Mouse (Mus musculus) lung, postnatal 4 days (tissue): Measurements from ENCODE around the gene Cd3eap.

Experiments
- DNase-seq, 2 experiments: peaks; one replicate each; pipeline ENCODE4 v3.0.0; 2021

Cd3eap gene

GRCm38 (mm10) chr7:19361720-19362119 lies 2.4 kb upstream of the Cd3eap start:
- DNase-seq = peak; percentile 77 to 84

DNA sequence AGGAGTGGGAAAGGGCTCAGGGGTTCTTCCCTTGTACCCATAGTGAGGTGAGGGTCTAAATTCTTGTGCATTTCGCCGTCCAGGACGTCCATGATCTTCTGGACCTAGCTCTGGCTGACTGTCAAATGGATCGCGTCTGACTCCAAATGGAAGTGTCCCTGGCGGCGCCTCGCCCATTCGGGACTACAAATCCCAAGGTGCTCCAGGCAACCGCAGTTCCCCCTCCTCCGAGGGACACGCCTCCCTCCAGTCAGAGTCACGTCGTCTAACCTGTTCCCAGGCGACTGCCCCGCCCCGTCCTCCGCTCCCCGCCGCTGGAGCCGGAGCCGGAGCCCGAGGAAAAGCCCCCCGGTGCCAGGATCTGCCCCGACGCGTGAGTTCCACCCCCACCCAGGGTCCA lies 1.7 kb upstream of the Cd3eap start:
- DNase-seq = peak; percentile 92 to 94

DNA sequence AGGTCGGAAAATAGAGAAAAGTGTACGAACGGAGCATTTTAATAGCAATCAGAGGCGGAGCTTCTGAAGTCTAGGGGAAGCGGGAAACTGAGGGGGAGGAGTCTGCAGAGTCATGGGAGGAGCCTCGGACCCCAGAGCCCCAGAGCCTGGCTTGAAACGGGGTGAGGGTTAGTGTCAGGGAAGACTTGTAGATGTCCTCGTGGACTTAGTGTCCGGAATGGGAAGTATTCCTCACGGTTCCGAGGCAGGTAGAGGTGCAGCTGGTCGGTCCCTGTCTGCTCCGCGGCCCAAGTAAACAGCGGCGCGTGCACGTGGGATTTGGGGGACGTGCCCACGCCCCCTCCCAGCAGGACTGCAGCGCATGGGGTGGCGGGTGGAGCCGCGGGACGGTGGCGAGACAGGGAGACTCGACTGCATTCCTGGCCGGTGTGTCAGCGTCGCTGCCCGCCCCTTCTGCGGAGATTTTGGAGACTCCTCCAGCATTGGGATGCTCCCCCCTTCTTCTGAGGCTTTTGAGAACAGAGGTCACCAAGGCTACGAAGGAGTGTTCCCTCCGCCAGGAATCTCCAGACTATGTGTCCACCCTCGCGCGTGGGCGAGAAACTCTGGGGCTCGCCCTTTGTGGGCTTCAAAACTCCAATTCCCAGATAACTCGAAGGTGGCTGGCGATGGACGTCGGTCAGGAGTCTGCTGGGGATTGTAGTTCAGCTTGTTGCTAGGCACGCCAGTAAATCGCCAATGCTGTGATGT lies 784 bp upstream of the Cd3eap start:
- peak; percentile 79 to 84 for DNase-seq

DNA sequence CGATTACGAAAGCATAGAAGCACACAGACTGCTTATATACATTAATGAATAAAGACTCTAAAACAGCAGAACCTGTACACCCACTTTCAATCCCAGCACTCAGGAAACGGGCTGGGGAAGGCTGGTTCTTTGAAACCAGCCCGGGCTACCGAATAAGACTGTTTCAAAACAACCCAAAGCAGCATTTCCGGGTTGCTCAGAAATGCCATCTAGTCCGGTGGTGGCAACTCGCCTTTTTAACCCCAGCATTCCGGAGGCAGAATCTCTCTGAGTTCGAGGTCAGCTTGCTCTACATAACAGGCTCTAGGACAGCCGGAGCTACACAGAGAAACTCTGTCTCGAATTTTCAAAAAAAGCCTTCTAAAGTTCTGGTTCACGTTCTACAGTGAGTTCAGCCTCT lies 649 bp downstream of the Cd3eap start:
- no peak for DNase-seq

DNA sequence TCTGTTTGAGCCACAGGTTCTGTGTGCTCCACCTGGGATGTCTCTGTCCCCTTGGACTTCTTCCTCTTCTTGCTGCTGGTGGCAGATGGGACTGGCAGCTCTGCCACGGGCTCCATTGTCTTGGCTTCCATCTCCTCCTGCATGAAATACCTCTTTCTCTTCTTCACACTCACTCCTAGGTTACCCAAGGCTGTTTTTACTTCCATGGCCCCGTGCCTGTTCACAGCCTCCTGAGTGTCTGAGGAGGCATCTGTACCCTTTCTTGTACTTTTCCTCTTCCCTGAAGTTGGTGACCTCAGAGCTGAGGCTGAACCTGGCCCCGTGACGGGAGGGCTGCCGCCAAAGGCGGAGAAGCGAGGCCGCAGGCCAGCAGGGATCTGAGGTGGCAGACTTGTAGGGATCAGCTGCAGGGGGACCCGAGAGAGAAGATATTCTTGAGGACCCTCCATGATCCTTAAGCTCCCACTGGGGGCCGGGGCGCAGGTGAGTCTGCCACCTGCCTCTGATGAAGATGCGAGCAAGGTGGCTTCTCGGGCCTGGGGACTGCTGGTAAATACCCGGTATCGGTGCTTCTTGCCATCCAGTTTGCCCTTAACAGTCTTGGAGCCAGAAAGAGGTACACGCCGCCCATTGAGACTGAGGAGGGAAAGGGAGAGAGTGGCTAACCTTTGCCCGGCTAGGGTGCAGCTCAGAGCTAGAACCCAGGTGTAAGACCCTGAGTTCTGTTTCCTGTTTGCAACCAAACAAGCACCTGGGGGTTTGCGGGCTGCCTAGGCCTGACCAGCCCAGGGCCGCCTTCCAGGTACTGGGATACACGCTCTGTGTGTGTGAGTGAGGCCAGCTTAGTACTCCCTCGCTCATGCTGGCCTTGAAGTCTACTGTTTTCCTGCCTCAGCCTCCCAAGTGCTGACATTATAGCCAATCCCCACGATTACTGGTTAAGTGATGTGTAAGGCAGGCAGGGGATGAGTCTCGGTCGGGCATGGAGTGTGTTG lies 1.6 kb downstream of the Cd3eap start:
- DNase-seq = no peak

DNA sequence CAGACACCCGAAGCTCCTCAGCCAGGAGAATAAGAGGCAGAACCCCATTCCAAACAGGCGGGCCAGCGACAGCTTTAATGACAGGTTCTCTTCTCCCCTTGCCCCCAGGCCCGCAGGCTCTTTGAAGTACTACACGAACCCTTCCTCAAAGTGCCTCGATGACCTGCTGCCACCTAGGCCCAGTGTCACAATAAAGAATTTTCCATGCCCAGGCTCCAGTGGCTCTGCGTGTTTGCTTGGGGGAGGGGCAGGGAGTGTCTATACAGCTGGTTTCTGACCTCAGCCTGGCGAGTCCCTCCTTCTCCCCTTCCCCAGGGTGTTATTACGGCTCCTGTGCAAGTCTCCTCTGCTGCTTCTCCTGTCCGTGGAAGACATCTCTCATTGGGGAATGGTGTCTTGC lies 3.0 kb downstream of the Cd3eap start:
- DNase-seq = no peak

GRCm38 (mm10) chr7:19354991-19355390 lies 4.3 kb downstream of the Cd3eap start:
- no peak for DNase-seq

GRCm38 (mm10) chr7:19350221-19350620 lies 9.1 kb downstream of the Cd3eap start:
- DNase-seq = no peak

GRCm38 (mm10) chr7:19349188-19349915 lies 9.9 kb downstream of the Cd3eap start:
- no peak for DNase-seq

GRCm38 (mm10) chr7:19344938-19345471 lies 14.3 kb downstream of the Cd3eap start:
- DNase-seq = peak; percentile 94 to 97

DNA sequence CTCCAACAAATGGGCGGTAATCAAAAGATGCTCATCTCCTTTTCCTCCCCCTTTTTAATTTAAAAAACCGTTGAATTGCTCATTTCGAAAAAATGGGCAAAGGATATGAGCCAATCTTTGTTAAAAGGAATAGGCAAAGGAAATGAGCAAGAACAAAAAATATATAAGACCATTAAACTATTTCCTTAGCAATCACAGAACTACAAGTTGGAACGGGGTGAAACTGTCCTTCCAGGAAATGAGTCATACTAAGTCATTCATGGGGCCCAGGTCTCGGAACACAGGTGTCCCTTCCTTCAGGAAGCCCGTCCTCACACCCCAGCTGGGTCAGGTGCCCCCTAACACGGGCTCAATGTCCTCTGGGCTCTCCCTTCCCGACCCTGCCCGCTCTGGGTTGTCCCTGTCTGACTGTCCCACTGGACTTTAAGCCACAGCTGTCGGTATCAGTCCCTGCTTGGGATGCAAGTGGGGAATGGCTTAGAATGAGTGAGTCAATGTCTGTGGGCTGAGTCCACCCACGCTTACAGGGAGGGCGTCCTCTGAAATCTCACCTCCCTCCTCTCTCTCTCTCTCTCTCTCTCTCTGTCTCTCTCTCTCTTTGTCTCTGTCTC lies 14.9 kb downstream of the Cd3eap start, which contains the start of gene Ercc1:
Gene Ercc1, plus strand, starts transcription at position 542 of the 611 bp plus-strand sequence.
- no peak for DNase-seq

DNA sequence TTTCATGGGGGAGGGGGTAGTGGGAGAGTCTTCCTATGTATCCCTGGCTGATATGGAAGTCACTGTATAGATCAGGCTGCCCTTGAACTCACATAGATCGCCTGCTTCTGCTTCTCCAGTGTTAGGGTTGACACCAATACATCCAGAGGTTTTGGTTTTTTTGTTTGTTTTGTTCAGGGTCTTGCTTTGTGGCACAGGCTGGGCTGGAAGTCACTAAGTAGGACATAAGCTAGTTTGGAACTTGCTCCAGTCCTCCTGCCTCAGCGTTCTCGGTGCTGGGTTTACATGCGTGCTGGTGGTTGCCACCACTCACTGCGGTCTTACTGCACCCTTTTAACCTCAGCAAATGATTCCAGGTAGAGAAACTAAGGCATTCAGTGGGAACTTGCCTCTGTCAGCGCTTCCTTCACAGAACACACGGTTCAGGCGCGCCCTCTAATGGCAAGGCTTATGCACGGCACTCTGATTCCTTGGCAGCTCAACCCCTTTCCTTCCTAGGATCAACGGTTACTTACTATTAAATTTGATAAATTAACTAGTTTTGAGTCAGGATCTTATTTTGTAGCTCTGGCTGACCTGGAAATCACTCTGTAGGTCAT lies 16.0 kb downstream of the Cd3eap start:
- peak; percentile 65 to 82 for DNase-seq

GRCm38 (mm10) chr7:19342481-19343027 lies 16.7 kb downstream of the Cd3eap start:
- DNase-seq = peak; percentile 83 to 90

DNA sequence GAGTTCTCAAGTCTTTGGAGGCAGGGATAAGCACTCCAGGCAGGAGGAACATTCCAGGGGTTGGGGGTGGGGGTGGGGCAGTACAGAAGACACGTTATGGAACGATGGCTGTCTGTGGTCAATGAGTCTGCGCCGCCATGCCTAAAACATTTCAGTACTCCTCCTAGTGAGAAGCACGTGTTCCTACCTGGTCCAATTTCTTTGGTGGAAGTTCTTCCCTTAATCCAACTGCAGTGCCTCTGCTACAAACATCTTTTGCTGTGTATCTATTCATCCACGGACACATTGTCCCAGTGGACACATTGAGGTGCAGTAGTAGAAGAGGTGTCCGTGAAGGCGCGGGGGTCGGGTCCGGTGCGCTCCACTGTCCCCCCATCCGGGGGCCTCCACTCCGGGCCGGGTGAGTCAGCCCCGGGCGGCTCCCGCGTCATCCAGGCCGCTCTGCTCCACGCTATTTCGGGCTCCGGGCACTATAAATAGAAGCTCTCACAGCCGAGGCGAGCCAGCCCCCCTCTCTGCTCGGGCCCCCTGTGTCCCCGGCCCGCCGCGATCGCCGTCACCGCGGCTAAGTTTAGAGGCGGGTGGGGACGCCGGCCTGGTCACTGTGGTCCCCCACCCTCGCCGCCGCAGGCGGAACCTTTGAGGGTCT lies 17.4 kb downstream of the Cd3eap start:
- DNase-seq = peak; percentile 31 to 48

GRCm38 (mm10) chr7:19341250-19341649 lies 18.0 kb downstream of the Cd3eap start:
- no peak for DNase-seq

DNA sequence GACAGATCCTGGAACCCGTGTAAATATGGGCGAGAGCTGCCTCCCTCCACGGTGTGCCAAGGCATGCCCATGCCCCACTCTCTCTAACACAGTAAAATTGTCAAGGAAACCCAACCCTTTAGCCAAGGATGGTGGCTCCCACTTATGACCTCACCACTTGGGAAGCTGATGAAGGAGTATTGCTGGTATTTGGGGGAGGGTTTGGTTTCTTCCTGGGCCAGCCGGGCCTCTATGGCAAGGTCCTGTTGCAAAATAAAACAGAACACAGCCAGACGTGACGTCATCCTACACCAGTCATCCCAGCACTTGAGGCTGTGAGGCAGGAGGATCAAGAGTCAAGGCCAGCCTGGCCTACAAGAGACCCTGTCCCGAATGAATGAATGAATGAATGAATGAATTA lies 20.7 kb downstream of the Cd3eap start:
- DNase-seq = no peak

GRCm38 (mm10) chr7:19338060-19338459 lies 21.2 kb downstream of the Cd3eap start:
- DNase-seq = no peak

DNA sequence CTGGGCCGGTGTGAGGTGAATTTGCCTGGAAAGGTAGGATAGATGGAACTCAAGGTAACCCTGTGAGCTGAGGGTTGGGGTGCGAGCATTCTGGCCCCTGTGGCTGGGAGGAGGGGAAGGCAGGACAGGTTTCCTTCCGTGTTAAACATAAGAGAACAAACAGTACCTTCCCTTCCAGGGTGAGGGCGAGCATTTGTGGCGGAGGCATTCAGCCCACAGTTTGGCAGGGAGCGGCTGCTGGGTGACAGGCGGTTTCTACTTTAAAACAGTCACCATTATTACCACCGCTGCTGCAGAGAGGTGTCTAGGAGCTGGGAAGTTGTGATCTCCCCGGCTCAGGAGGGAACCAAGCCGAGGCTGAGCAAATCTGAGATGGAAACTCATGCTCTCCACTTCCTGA lies 22.2 kb downstream of the Cd3eap start:
- no peak for DNase-seq

DNA sequence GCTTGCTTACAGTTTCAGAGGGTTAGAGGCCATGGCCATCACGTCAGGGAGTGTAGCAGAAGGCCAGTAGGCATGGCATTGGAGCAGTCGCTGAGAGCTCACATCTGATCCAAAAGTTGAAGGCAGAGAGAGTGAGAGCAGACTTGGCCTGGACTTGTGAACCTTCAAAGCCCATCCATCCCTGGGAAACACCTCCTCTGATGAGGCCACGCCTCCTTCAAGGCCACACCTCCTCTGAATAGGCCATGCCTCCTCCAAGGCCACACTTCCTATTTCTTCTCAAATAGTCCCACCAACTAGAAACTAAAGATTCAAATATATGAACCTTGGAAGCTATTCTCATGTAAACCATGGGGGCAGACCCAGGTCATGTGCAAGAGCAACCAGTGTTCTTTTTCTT lies 23.7 kb downstream of the Cd3eap start:
- peak in 1 of 2 experiments; percentile 36 for DNase-seq

DNA sequence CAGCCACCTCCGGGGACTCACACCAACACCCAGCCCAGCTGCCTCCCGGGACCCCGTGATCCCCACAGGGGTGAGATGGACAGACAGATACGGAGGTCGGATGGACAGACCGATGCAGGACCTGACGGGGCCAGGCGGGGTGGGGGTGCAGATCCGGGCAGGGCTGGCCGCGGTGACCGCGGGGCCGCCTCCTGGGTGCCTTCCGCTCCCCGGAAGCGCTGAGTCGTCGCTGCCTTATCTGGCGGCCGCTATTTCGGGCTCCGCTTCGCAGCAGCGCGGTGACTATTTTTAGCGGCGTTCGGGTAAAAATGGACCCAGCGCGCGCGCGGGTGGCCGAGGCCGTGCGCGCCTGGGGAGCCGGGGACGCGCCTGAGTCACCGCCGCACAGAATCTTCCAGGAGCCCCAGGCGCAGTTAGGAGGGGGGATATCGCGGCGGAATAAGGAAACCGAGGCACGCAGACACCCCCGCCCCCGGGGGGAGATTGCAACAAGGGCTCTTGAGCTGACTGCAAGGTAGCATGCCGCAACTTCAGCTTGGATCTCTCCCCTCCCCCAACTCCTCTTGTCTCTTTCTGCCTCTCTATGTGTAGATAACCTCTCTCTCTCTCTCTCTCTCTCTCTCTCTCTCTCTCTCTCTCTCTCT lies 26.5 kb downstream of the Cd3eap start:
- DNase-seq = peak; percentile 82 to 85
